Mouse (Mus musculus): ENCODE measurements around the gene Bola1.

The Bola1 gene

DNA sequence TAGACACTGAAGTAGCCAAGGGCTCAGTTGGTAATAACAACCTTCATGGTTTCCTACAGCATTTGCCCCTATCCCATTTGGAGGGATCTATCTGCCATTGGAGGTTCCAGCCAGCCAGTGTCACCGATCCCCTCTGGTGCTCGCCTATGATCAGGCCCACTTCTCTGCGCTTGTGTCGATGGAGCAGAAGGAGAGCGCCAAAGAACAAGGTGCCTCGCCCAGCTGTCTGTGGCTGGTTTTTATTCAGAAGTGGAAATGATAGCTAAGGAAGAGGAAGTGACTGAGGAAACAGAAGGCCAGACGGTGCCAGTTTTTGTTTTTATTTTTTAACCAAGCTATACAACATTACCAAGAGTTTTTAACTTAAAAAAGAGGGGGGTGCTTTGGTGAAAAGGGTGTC, 67.7 kb downstream of the Bola1 start:
- DNase-seq (ENCODE audit: low spot score in 2 of 2) = no peak

DNA sequence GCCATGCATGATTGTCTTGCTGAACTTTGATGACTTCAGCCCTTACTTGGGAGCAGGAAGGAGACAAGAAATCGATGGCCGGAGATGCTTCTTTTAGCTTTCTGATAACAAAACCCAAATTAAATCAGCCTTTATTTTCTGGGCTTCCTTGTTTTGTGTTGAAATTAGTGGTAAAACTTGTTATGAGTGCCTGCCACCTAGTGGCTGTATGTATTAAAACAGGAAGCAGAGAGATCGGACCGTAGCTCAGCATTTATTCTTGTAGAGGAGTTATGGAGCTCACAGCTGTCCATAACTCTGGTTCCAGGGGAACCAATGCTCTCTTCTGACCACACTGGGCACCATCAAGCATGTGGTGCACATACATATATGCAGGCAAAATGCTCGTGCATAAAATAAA, 71.6 kb downstream of the Bola1 start:
- peak in 1 of 2 experiments; percentile 39 for DNase-seq (ENCODE audit: low spot score in 2 of 2)

Data from frontal cortex, postnatal 25 days (tissue).